Mouse (Mus musculus) forebrain, embryonic 11.5 days (tissue): ENCODE measurements around the gene 6330409D20Rik. TPM values are rescaled to one million over a fixed set of nuclear protein-coding genes. Genes with fewer than 3 reads are reported as not detected.

ENCODE experiments used
- ATAC-seq: fragments of 200-750 bp; cut with Nextera tagmentation; replicated peaks from 2 replicates; pipeline ENCODE4 v1.8.0; 2017; ENCODE audit warnings: moderate TSS enrichment; ENCODE audit not compliant: low FRiP score
- DNase-seq: peaks from one replicate; pipeline ENCODE4 v3.0.0-alpha.2; 2017; ENCODE audit warnings: low spot score
- H3K27ac ChIP-seq: fragments of 300-500 bp; sonication (generic); 2 replicates; pipeline ENCODE4 v1.5.1; 2014; ENCODE audit warnings: low read depth, low read length
- H3K27me3 ChIP-seq: fragments of 300-500 bp; sonication (generic); 2 replicates; pipeline ENCODE4 v1.6.1; 2014; ENCODE audit warnings: mild to moderate bottlenecking, low read length, mixed read lengths; ENCODE audit not compliant: control insufficient read depth, insufficient read depth
- H3K36me3 ChIP-seq: fragments of 300-500 bp; sonication (generic); 2 replicates; pipeline ENCODE4 v1.6.1; 2014; ENCODE audit warnings: mild to moderate bottlenecking, low read length, moderate library complexity, mixed read lengths; ENCODE audit not compliant: control insufficient read depth, insufficient read depth
- H3K4me1 ChIP-seq: fragments of 300-500 bp; sonication (generic); replicated peaks from 2 replicates; pipeline ENCODE4 v1.6.1; 2014; ENCODE audit warnings: low read length, mixed read lengths; ENCODE audit not compliant: control insufficient read depth, insufficient read depth
- H3K4me2 ChIP-seq: fragments of 300-500 bp; sonication (generic); 2 replicates; pipeline ENCODE4 v1.6.1; 2014; ENCODE audit warnings: low read depth, mild to moderate bottlenecking, low read length, moderate library complexity, mixed read lengths; ENCODE audit not compliant: severe bottlenecking
- H3K4me3 ChIP-seq: fragments of 300-500 bp; sonication (generic); 2 replicates; pipeline ENCODE4 v1.5.1; 2014; ENCODE audit warnings: low read depth, low read length
- H3K9ac ChIP-seq: fragments of 300-500 bp; sonication (generic); 2 replicates; pipeline ENCODE4 v1.6.1; 2014; ENCODE audit warnings: low read length
- H3K9me3 ChIP-seq: fragments of 300-500 bp; sonication (generic); 2 replicates; pipeline ENCODE4 v1.6.1; 2016; ENCODE audit warnings: low read length, mixed read lengths; ENCODE audit not compliant: control insufficient read depth
- WGBS: fragments of 180-500 bp; shearing (Covaris S2); extraction: QIAGEN DNeasy Blood & Tissue Kit; methylation state at CpG from one replicate; pipeline ENCODE4 v1.1.7; 2014; 5-methylcytosine and 5-hydroxymethylcytosine counted together
- polyA plus RNA-seq: library from polyadenylated mRNA; unstranded; fragments of >200 nt; fragmentation: Nextera tagmentation; extraction: Ambion mirVana; gene quantifications from 2 replicates; pipeline ENCODE4 v1.2.1, GENCODE M21; 2014

6330409D20Rik gene
- polyA plus RNA-seq, 1 experiment from 2014 or later: 2.3 TPM

- H3K4me2 ChIP-seq: no peak overlapping the region
- no peak overlapping the region for H3K4me3 ChIP-seq
- WGBS: 95% methylated on average over 7 of the region's 7 CpGs
- no peaks in the 10 kb centered on the region for H3K4me1 ChIP-seq
- H3K9me3 ChIP-seq: no peaks in the 10 kb centered on the region
- ATAC-seq (no peak), DNase-seq (no peak)
- H3K27me3 ChIP-seq: no peaks in the 10 kb centered on the region
- H3K27ac ChIP-seq: no peak overlapping the region
- H3K36me3 ChIP-seq: peaks cover 32% of the 10 kb centered on the region; the same call in 1 of the 2 replicates
- H3K9ac ChIP-seq: no peak overlapping the region
Observed at GRCm38 (mm10) chr2:32705018-32705417, 35.8 kb downstream of the 6330409D20Rik start.

GRCm38 (mm10) chr2:32704021-32704421, 36.8 kb downstream of the 6330409D20Rik start, which contains the start of gene Fpgs:
Fpgs (minus strand) TSS chr2:32704145.
- 89% methylated on average over 2 of the region's 2 CpGs for WGBS
- Histone ChIP-seq H3K9ac (no peak within 1 kb of the TSS), H3K4me2 (no peak within 1 kb of the TSS), H3K27me3 (no peaks in the 10 kb centered on the region), H3K27ac (no peak within 1 kb of the TSS), H3K4me3 (no peak within 1 kb of the TSS), H3K4me1 (no peaks in the 10 kb centered on the region), H3K9me3 (no peaks in the 10 kb centered on the region), H3K36me3 (peaks cover 24% of the 10 kb centered on the region; the same call in 1 of the 2 replicates)
- ATAC-seq: no peak
- no peak for DNase-seq

- Histone ChIP-seq H3K9ac (no peak overlapping the region), H3K36me3 (peaks cover 17% of the 10 kb centered on the region; the same call in 1 of the 2 replicates), H3K27me3 (no peaks in the 10 kb centered on the region), H3K4me2 (no peak overlapping the region), H3K27ac (no peak overlapping the region), H3K4me3 (no peak overlapping the region), H3K9me3 (no peaks in the 10 kb centered on the region), H3K4me1 (no peaks in the 10 kb centered on the region)
- no peak for ATAC-seq
- WGBS: 97% methylated on average over 8 of the region's 8 CpGs
- no peak for DNase-seq
Observed at GRCm38 (mm10) chr2:32703046-32703445, 37.8 kb downstream of the 6330409D20Rik start.

- H3K36me3 ChIP-seq: peaks cover 10% of the 10 kb centered on the region; the same call in 1 of the 2 replicates
- no peak overlapping the region for H3K4me3 ChIP-seq
- WGBS: 90% methylated on average over 14 of the region's 14 CpGs
- no peak overlapping the region for H3K27ac ChIP-seq
- no peaks in the 10 kb centered on the region for H3K9me3 ChIP-seq
- no peak overlapping the region for H3K4me2 ChIP-seq
- H3K9ac ChIP-seq: no peak overlapping the region
- ATAC-seq (no peak), DNase-seq (no peak)
- no peaks in the 10 kb centered on the region for H3K27me3 ChIP-seq
- H3K4me1 ChIP-seq: no peaks in the 10 kb centered on the region
Observed at GRCm38 (mm10) chr2:32700966-32701743, 39.7 kb downstream of the 6330409D20Rik start.

GRCm38 (mm10) chr2:32699680-32700079, 41.1 kb downstream of the 6330409D20Rik start:
- Histone ChIP-seq H3K4me1 (no peaks in the 10 kb centered on the region), H3K9ac (no peak overlapping the region), H3K36me3 (peaks cover 7% of the 10 kb centered on the region; the same call in 1 of the 2 replicates), H3K27ac (no peak overlapping the region), H3K9me3 (no peaks in the 10 kb centered on the region), H3K4me3 (no peak overlapping the region), H3K4me2 (no peak overlapping the region), H3K27me3 (no peaks in the 10 kb centered on the region)
- WGBS: 87% methylated on average over 6 of the region's 6 CpGs
- no peak for ATAC-seq
- DNase-seq: no peak

DNA sequence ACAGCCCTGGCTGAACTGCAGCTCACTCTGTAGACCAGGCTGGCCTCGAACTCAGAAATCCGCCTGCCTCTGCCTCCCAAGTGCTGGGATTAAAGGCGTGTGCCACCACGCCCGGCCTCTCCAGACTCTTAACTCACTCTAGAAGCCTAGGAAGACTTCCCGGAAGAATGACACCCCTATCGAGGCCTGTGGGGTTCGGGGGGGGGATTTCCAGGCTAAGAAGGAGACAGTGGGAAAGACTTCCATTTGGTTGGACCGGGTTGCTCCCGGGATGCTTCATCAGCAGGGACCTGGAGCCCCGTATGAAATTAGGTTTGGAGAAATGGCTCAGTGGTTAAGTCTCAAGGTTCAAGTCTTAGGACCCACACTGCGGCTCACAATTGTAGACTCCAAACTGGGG, 46.1 kb downstream of the 6330409D20Rik start:
- 88% methylated on average over 12 of the region's 12 CpGs for WGBS
- H3K9ac ChIP-seq: peak overlapping the region; percentile 59; the same call in 1 of the 2 replicates
- no peak overlapping the region for H3K27ac ChIP-seq

DNA sequence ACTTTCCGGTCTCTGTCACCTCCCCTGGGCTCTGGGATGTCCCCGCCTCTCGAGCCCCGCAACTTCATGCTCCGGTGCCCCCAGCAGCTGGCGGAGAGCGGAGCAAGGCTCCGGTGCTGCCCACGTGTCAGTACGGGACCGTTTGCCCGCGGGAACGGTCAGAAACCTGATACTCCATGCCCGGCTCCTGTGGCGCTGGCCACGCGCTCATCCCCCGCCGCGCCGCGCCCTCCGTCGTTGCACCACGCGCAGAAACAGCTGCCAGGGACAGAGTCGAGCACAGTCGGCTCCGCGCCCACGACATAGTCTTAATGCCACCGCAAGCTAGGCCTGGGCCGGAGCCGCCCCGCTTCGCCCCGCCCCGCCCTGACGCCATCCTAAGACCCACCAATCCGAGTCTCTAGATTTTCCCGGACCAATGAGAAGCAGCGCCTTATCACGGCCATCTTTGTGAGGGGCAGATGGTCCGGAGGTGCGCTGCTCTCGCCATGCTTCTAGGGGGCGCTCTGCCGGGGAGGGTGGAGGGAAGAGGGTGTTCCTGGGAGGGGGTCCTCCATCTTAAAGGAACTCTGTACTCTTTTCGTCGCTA, 46.9 kb downstream of the 6330409D20Rik start:
- H3K4me1 ChIP-seq: peaks cover 4% of the 10 kb centered on the region; the same call in 1 of the 2 replicates
- peak overlapping the region; percentile 75 for H3K4me3 ChIP-seq
- no peaks in the 10 kb centered on the region for H3K9me3 ChIP-seq
- under 1% methylated on average over 51 of the region's 51 CpGs for WGBS
- peak overlapping the region; percentile 46; the same call in 1 of the 2 replicates for H3K27ac ChIP-seq
- peak overlapping the region; percentile 93 for H3K4me2 ChIP-seq
- H3K9ac ChIP-seq: peak overlapping the region; percentile 83
- peak; percentile 99 for ATAC-seq
- no peaks in the 10 kb centered on the region for H3K27me3 ChIP-seq
- no peaks in the 10 kb centered on the region for H3K36me3 ChIP-seq
- peak; percentile 98 for DNase-seq

More for the DNA sequence above, 46.1 kb downstream of the 6330409D20Rik start:
- H3K4me1 ChIP-seq: peaks cover 4% of the 10 kb centered on the region; the same call in 1 of the 2 replicates
- no peaks in the 10 kb centered on the region for H3K27me3 ChIP-seq
- no peaks in the 10 kb centered on the region for H3K9me3 ChIP-seq
- no peaks in the 10 kb centered on the region for H3K36me3 ChIP-seq
- no peak for ATAC-seq
- peak overlapping the region; percentile 93; the same call in 1 of the 2 replicates for H3K4me2 ChIP-seq
- peak overlapping the region; percentile 75; the same call in 1 of the 2 replicates for H3K4me3 ChIP-seq
- DNase-seq: no peak

- H3K4me1 ChIP-seq: peaks cover 4% of the 10 kb centered on the region; the same call in 1 of the 2 replicates
Observed at GRCm38 (mm10) chr2:32693282-32693681, 47.5 kb downstream of the 6330409D20Rik start.

More at GRCm38 (mm10) chr2:32693282-32693681, 47.5 kb downstream of the 6330409D20Rik start:
- no peaks in the 10 kb centered on the region for H3K36me3 ChIP-seq
- H3K9me3 ChIP-seq: no peaks in the 10 kb centered on the region
- no peak overlapping the region for H3K27ac ChIP-seq
- H3K27me3 ChIP-seq: no peaks in the 10 kb centered on the region
- peak overlapping the region; percentile 75 for H3K4me3 ChIP-seq
- WGBS: 23% methylated on average over 7 of the region's 7 CpGs
- no peak for ATAC-seq
- peak overlapping the region; percentile 93 for H3K4me2 ChIP-seq
- no peak for DNase-seq
- H3K9ac ChIP-seq: peak overlapping the region; percentile 83
